Mouse (Mus musculus) stomach, postnatal 0 days (tissue): ENCODE measurements around the gene Fgd5.

Experiments
- CTCF ChIP-seq: IDR thresholded peaks from 2 replicates; pipeline ENCODE4 v1.5.1; 2016; ENCODE audit warnings: antibody characterized with exemption, low read depth, mild to moderate bottlenecking, moderate library complexity
- EP300 ChIP-seq: optimal IDR thresholded peaks from 2 replicates; pipeline ENCODE3; 2016; ENCODE audit warnings: antibody characterized with exemption

GRCm38 (mm10) chr6:92036372-92036771 is 57.7 kb downstream of the Fgd5 start:
- TF ChIP-seq EP300 = no peak
- no peak for TF ChIP-seq CTCF
